Mouse (Mus musculus): ENCODE data around the gene Plekhm1. TPM values are rescaled to one million over a fixed set of nuclear protein-coding genes. Genes with fewer than 3 reads are reported as not detected.

Plekhm1 gene
- polyA plus RNA-seq, 1 experiment = 8.3 TPM

DNA sequence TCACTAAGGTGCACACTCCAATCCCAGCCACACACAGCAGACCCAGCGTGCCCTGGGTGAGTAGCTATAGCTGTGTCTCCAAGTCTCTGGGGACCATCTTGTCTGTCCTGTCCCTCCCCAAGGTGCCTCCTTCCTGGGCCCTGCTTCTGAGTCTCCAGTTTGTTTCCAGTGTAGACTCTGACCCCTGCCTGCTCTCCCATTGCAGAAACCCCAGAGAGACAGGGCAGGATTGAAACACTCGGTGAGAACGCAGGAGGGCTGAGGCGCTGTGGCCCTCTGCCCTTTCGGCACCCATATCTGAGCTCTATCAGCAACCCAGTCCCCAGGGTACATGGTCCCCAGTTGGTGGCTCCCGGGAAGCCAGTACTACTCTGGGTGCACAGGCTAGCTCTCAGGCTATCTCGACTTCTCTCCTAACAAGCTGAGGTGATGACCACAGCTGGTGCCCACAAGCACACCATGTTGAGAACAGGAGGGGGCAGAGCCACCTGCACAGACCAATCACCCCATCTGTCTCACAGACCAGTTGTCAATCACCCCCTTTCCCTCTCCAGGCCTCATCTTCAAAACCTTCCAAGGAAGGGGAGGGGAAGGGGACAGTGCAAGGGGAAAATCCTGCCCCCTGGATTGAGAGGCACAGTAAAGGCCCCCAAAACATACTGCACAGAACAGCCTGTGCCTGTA, 66.9 kb downstream of the Plekhm1 start:
- no peak for TF ChIP-seq CTCF (IDR thresholded peaks at IDR 0.05; ENCODE audit: borderline replicate concordance, insufficient read depth, low read length)
- no peak for TF ChIP-seq POLR2A (IDR thresholded peaks at IDR 0.05; ENCODE audit: low read depth, low read length)
- no peak overlapping the region for H3K27ac ChIP-seq (ENCODE audit: insufficient read depth, low read length)
- no peaks in the 10 kb centered on the region for H3K4me1 ChIP-seq (ENCODE audit: control insufficient read depth, insufficient read depth, low read length)
- no peak overlapping the region for H3K4me3 ChIP-seq (ENCODE audit: insufficient read depth, low read length)

DNA sequence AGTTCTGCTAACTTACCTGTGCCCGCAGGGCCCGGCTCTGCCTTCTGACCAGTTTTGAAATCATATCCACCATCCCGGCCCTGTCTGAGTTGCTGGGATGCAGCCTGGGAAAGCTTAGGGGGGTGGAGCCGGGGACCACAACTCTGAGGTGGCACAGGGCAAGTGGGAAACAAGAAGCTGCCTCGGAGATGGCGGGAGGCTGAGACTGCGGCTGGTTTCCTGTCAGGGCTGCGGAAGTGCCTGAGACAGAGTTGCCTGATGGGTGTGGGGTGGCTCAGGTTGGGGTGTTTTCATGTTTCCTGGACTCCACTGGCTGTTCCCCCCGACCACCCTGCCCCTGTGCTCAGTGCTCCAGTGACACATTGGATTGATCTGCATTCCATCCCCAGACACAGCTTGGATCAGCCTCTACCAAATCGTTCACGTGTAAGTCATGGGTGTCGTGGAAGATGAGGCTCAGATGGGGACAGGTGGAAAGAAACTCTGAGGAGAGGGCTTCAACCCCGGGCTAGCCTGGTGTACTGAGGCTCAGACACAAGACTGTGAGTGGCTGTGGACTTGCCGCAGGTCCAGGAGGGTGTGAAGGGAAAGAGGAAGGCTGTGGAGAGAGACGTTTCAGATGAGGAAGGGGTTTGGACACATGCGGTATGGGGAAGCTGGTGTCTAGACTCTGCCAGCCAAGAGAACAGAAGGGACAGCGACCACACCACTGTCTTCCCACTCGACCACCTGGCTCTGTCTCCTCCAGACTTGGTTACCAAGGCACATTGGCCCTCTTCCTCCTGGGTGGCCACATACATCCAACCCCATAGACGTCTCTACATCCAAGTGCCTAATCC, 67.8 kb downstream of the Plekhm1 start:
- 0 out of 2 replicates have a peak, but pooled peaks cover 3% of the 10 kb centered on the region for H3K4me1 ChIP-seq (ENCODE audit: control insufficient read depth, insufficient read depth, low read length)
- H3K4me3 ChIP-seq (ENCODE audit: insufficient read depth, low read length) = no peak overlapping the region
- no peak for TF ChIP-seq CTCF (IDR thresholded peaks at IDR 0.05; ENCODE audit: borderline replicate concordance, insufficient read depth, low read length)
- TF ChIP-seq POLR2A (IDR thresholded peaks at IDR 0.05; ENCODE audit: low read depth, low read length) = no peak
- no peak overlapping the region for H3K27ac ChIP-seq (ENCODE audit: insufficient read depth, low read length)

DNA sequence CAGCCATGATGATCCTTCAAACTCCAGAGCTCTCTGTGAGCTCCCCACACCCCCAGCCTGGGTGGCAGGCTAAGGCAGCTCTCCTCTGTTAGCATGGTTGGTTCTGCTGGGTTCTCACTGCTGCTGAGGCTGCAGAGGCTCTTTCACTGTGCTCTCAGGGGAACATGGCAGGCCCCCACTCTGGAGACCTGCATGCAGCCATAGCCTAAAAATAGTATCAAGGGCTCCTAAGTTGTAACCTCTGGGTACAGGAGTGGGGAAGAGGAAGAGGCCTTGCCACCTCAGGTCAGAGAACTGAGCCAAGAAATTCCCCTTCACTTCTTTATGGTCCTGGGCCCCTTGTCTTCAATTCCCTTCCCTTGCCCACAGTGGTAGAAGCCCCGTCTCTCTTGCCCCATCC, 68.6 kb downstream of the Plekhm1 start:
- H3K4me1 ChIP-seq (ENCODE audit: control insufficient read depth, insufficient read depth, low read length) = 0 out of 2 replicates have a peak, but pooled peaks cover 3% of the 10 kb centered on the region
- no peak overlapping the region for H3K27ac ChIP-seq (ENCODE audit: insufficient read depth, low read length)
- H3K4me3 ChIP-seq (ENCODE audit: insufficient read depth, low read length) = no peak overlapping the region
- TF ChIP-seq CTCF (IDR thresholded peaks at IDR 0.05; ENCODE audit: borderline replicate concordance, insufficient read depth, low read length) = no peak
- TF ChIP-seq POLR2A (IDR thresholded peaks at IDR 0.05; ENCODE audit: low read depth, low read length) = no peak

DNA sequence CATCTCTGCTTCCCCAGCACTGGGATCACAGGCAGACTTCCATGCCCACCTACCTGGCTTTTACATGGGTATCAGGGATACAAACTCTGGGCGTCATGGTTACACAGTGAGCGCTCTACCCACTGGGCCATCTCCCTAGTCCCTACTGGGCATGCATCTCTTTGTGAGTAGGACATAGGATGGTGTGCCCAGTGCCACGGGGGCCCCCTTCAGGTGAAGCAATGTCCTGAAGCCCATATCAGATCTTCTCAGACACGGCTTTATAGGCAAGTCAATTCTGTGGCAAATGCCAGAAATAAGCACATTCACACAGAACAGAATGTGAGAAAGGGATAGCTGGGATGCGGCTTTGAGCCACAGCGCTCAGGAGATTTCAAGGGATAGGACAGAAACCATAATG, 69.4 kb downstream of the Plekhm1 start:
- H3K27ac ChIP-seq (ENCODE audit: insufficient read depth, low read length) = no peak overlapping the region
- 0 out of 2 replicates have a peak, but pooled peaks cover 3% of the 10 kb centered on the region for H3K4me1 ChIP-seq (ENCODE audit: control insufficient read depth, insufficient read depth, low read length)
- no peak overlapping the region for H3K4me3 ChIP-seq (ENCODE audit: insufficient read depth, low read length)
- TF ChIP-seq POLR2A (IDR thresholded peaks at IDR 0.05; ENCODE audit: low read depth, low read length) (no peak), CTCF (IDR thresholded peaks at IDR 0.05; ENCODE audit: borderline replicate concordance, insufficient read depth, low read length) (no peak)

DNA sequence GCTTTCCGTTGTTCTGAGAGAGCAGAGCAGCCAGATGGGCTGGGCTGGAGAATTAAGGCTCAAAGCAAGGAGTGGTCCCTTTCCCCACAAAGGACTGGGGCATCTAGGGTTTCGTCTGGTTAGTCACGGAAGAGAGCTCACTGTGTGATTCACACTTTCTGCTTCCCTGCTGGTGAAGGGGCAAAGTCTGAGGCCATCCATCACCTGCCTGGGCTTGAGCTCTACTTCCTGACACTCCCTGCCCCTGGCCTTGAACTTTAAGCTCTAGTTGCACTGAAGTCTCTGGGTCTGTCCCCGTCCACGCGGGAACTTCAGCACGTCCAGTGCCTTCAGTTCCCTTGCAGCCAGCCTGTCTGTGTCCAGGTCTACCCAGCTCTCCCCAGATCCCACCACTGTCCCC, 71.8 kb downstream of the Plekhm1 start:
- 0 out of 2 replicates have a peak, but pooled peaks cover 3% of the 10 kb centered on the region for H3K4me1 ChIP-seq (ENCODE audit: control insufficient read depth, insufficient read depth, low read length)
- H3K4me3 ChIP-seq (ENCODE audit: insufficient read depth, low read length) = no peak overlapping the region
- TF ChIP-seq POLR2A (IDR thresholded peaks at IDR 0.05; ENCODE audit: low read depth, low read length) = no peak
- H3K27ac ChIP-seq (ENCODE audit: insufficient read depth, low read length) = no peak overlapping the region

DNA sequence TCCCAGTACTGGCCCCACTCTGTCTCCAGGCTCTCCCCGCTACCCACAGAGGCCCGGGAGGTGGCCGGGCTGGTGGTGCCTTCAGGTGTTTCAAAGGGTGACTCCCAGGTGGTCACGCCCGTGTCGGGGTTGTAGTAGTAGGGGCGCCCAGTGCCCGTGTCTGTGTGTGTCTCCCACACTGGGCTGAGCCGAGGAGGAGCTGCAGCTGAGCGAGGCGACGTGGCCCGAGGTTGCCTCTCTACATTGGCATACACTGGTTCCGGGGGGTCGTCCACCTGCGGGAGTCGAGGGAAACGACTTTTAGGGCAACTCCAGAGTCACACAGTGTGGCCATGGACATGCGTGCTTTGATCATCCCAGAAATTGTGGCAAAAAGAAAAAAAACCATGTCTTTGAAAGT, 72.4 kb downstream of the Plekhm1 start:
- 0 out of 2 replicates have a peak, but pooled peaks cover 3% of the 10 kb centered on the region for H3K4me1 ChIP-seq (ENCODE audit: control insufficient read depth, insufficient read depth, low read length)
- no peak overlapping the region for H3K27ac ChIP-seq (ENCODE audit: insufficient read depth, low read length)
- TF ChIP-seq POLR2A (IDR thresholded peaks at IDR 0.05; ENCODE audit: low read depth, low read length) (no peak), CTCF (IDR thresholded peaks at IDR 0.05; ENCODE audit: borderline replicate concordance, insufficient read depth, low read length) (no peak)
- no peak overlapping the region for H3K4me3 ChIP-seq (ENCODE audit: insufficient read depth, low read length)

DNA sequence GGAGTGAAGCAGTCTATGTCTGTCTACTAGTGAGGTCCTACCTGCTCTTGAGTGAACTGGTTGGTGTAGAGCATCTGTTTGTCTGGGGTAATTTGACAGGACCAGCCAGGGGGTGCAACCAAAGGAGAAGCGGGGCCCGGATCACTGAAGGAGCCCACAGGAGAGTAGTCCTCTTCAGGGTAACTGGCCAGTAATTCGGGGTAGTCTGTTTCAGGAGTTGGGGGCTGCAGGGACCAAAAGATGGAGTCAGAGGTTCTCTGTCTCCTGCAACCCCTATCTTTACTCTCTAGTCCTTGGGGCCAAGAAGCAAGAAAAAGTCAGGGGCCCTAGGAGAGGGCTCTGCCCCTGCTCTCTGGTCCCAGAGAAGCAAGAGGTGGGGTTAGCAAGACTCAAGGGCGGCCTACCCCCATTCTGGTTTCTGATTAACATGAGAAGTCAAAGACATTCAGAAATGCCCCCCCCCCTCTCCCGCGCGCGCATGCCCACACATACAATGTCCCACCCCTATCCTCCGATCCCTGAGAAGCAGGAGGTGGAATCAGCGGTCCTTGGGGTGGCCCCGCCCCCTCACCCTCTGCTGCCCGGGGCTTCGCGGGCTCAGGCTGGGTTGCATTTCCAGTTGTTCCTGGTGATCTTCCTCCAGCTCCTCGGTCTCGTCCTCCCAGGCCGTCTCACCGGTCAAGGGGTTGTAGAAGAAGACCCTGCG, 72.9 kb downstream of the Plekhm1 start:
- Histone ChIP-seq H3K4me1 (ENCODE audit: control insufficient read depth, insufficient read depth, low read length) (0 out of 2 replicates have a peak, but pooled peaks cover 3% of the 10 kb centered on the region), H3K4me3 (ENCODE audit: insufficient read depth, low read length) (no peak overlapping the region), H3K27ac (ENCODE audit: insufficient read depth, low read length) (no peak overlapping the region)
- no peak for TF ChIP-seq POLR2A (IDR thresholded peaks at IDR 0.05; ENCODE audit: low read depth, low read length)
- TF ChIP-seq CTCF (IDR thresholded peaks at IDR 0.05; ENCODE audit: borderline replicate concordance, insufficient read depth, low read length) = no peak

DNA sequence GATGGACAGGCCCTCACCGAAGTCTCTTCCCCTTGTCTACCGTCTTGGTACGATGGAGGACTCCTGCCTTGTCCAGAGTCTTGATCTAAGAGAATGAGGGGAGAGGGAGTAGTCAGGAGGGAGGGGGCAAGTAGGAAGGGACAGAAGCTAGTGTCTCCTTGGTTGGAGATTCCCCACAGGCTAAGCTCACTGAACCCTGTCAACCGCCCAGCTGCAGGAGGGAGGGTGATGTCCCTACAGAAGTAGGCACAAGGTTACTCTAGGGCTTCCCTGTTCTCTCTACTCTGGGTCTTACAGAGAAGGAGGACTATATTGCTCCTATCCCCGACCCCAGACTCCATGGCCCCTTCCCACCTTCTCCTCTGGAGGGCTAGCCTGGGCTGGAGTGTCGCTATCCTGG, 73.8 kb downstream of the Plekhm1 start:
- no peak overlapping the region for H3K27ac ChIP-seq (ENCODE audit: insufficient read depth, low read length)
- no peak for TF ChIP-seq POLR2A (IDR thresholded peaks at IDR 0.05; ENCODE audit: low read depth, low read length)
- TF ChIP-seq CTCF (IDR thresholded peaks at IDR 0.05; ENCODE audit: borderline replicate concordance, insufficient read depth, low read length) = no peak
- no peak overlapping the region for H3K4me3 ChIP-seq (ENCODE audit: insufficient read depth, low read length)
- H3K4me1 ChIP-seq (ENCODE audit: control insufficient read depth, insufficient read depth, low read length) = 0 out of 2 replicates have a peak, but pooled peaks cover 3% of the 10 kb centered on the region

DNA sequence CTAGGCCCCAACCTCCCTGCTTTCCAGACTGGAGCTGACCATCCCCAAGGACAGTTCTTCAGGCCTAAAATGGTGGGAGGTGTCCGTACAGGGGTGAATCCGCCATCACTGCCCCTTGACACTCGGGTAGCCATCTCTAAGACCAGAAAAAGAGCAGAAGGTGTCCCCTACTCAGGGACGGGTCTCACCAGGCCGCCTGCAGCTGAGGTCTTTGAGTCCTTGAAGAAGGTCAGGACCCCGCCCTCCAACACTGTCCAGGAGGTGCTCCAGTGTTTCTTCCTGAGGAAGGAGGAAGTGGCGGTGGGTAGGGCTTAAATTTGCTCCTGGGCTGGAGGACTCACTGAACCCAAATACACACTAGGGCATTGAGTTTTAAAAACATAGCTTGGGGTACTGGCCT, 74.4 kb downstream of the Plekhm1 start:
- TF ChIP-seq POLR2A (IDR thresholded peaks at IDR 0.05; ENCODE audit: low read depth, low read length) (no peak), CTCF (IDR thresholded peaks at IDR 0.05; ENCODE audit: borderline replicate concordance, insufficient read depth, low read length) (no peak)
- Histone ChIP-seq H3K27ac (ENCODE audit: insufficient read depth, low read length) (no peak overlapping the region), H3K4me1 (ENCODE audit: control insufficient read depth, insufficient read depth, low read length) (0 out of 2 replicates have a peak, but pooled peaks cover 3% of the 10 kb centered on the region), H3K4me3 (ENCODE audit: insufficient read depth, low read length) (no peak overlapping the region)

Data from embryonic fibroblast, embryonic 13.5 days (primary cell).